Mouse (Mus musculus) urinary bladder, postnatal 36 days (tissue): Measurements from ENCODE around the gene Mrps25.

ENCODE experiments used
- DNase-seq, 2 experiments: peaks; one replicate each; pipeline ENCODE4 v3.0.0; 2022; ENCODE audit warnings: low spot score in 2 of 2, mixed read lengths in 1 of 2

Gene Mrps25

GRCm38 (mm10) chr6:92126861-92127468 is 56.9 kb downstream of the Mrps25 start:
- no peak for DNase-seq

- no peak for DNase-seq
These were observed 59.3 kb downstream of the Mrps25 start for GRCm38 (mm10) chr6:92124547-92124946.
